Mouse (Mus musculus): ENCODE data around the gene Rif1. TPM values are rescaled to one million over a fixed set of nuclear protein-coding genes. Genes with fewer than 3 reads are reported as not detected.

The Rif1 gene
- polyA plus RNA-seq, 1 experiment from 2014 or later = 26.2 TPM

DNA sequence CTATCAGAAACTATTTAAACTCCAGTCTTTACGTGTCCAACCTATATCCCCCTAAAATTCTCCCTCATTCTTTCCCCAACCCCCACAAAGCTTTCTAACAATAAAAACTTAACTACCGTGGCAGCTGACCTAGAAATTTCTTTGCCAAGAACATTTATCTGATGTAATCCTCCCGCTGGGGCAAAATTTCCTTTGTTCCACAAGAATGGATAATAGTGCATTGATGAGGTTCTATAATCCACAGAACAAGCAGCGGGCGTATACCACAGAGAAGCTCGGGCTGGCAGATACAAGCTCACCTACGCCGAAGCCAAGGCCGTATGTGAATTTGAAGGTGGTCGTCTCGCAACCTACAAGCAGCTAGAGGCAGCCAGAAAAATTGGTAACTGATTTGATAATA lies 29.1 kb upstream of the Rif1 start:
- DNase-seq (ENCODE audit: low spot score) = no peak
- peaks cover 13% of the 10 kb centered on the region; the same call in 1 of the 2 replicates for H3K4me1 ChIP-seq (replicated peaks)
- H3K4me3 ChIP-seq = no peak overlapping the region
- H3K27ac ChIP-seq = no peak overlapping the region
- H3K27me3 ChIP-seq (ENCODE audit: insufficient read depth, poor library complexity, severe bottlenecking) = no peaks in the 10 kb centered on the region
- WGBS = 89% methylated on average over 11 of the region's 11 CpGs
- peaks cover 36% of the 10 kb centered on the region for H3K36me3 ChIP-seq
- no peaks in the 10 kb centered on the region for H3K9me3 ChIP-seq

DNA sequence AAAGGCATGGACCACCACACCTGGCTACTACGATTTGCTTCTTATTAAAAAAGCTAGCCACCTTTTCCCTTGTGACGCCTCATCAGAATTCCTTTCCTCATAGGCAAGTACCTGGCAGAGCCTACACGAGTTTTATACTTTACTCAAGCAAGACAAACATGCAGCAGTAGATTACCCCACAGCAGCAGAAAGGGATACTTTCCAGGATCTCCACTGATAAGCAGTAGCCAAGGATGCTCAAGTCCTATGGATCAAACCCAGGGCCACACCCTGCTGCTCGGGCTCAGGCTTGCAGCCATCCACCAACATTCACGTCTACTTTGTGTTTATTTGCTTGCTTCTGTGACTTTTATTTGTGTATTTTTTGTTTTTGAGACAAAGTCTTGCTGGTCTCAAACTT lies 26.6 kb upstream of the Rif1 start:
- Histone ChIP-seq H3K27me3 (ENCODE audit: insufficient read depth, poor library complexity, severe bottlenecking) (no peaks in the 10 kb centered on the region), H3K36me3 (peaks cover 49% of the 10 kb centered on the region), H3K9me3 (no peaks in the 10 kb centered on the region), H3K27ac (no peak overlapping the region), H3K4me3 (no peak overlapping the region), H3K4me1 (replicated peaks) (0 out of 2 replicates have a peak, but pooled peaks cover 3% of the 10 kb centered on the region)
- DNase-seq (ENCODE audit: low spot score) = no peak
- 88% methylated on average over 5 of the region's 5 CpGs for WGBS

DNA sequence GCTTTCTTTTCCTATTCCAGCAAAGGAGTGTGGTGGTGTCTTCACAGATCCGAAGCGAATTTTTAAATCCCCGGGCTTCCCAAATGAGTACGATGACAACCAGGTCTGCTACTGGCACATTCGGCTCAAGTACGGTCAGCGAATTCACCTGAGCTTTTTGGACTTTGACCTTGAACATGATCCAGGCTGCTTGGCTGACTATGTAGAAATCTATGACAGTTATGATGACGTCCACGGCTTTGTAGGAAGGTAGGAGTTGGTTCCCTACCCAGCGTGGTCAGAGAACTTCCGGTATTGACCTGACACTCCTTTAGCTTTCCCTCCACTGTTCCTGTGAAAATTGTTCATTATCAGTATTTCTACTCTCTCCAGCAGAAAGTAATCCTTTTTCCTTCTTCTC lies 21.8 kb upstream of the Rif1 start:
- no peak for DNase-seq (ENCODE audit: low spot score)
- WGBS = 94% methylated on average over 11 of the region's 11 CpGs
- Histone ChIP-seq H3K4me1 (replicated peaks) (peaks cover 6% of the 10 kb centered on the region; the same call in 1 of the 2 replicates), H3K27ac (no peak overlapping the region), H3K4me3 (no peak overlapping the region), H3K9me3 (no peaks in the 10 kb centered on the region), H3K36me3 (peaks cover 59% of the 10 kb centered on the region), H3K27me3 (ENCODE audit: insufficient read depth, poor library complexity, severe bottlenecking) (no peaks in the 10 kb centered on the region)

DNA sequence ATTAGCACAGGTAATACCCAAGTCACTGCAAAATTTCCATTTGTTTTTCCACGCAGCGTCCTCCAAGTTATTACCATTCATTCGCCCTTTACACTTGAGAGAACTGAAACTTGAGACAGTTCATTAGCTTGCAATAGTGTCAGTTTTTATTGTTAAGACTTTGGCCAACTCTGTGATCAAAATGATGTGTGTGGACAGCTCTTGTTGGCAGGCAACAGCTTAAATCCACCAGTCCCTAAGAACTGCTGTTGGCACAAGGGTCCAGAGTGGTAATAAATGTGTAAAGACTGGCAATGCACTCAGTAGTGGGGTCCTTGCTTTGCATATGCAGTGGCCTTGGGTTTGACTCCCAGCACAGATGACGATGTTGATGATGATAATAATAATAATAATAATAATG lies 20.3 kb upstream of the Rif1 start:
- peaks cover 52% of the 10 kb centered on the region for H3K36me3 ChIP-seq
- H3K4me1 ChIP-seq (replicated peaks) = peaks cover 6% of the 10 kb centered on the region; the same call in 1 of the 2 replicates
- H3K4me3 ChIP-seq = no peak overlapping the region
- H3K27me3 ChIP-seq (ENCODE audit: insufficient read depth, poor library complexity, severe bottlenecking) = no peaks in the 10 kb centered on the region
- DNase-seq (ENCODE audit: low spot score) = no peak
- no peak overlapping the region for H3K27ac ChIP-seq
- no peaks in the 10 kb centered on the region for H3K9me3 ChIP-seq
- whole genome bisulfite sequencing = 86% methylated on average over 4 of the region's 4 CpGs

DNA sequence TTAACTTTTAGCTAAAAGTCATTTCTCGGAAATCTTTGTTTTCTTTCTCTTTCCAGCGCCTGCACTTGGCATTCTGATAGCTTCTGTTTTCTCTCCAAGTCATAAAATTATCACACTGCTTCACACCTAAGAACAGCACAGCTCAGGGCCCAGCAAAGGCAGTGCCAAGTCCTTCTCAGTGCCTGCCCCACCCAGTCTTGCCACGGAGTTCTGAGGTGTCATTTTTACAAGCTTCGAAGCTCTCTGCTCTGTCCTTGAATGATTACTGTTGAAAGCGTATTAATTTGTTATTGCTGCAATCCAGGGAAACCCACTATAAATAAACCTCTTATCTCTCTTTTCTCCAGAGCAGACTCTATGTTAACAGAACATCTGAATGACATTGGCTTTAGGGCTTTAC lies 19.1 kb upstream of the Rif1 start:
- H3K4me1 ChIP-seq (replicated peaks) = peaks cover 6% of the 10 kb centered on the region; the same call in 1 of the 2 replicates
- WGBS = 66% methylated on average over 5 of the region's 5 CpGs
- no peaks in the 10 kb centered on the region for H3K9me3 ChIP-seq
- no peak for DNase-seq (ENCODE audit: low spot score)
- H3K27me3 ChIP-seq (ENCODE audit: insufficient read depth, poor library complexity, severe bottlenecking) = no peaks in the 10 kb centered on the region
- H3K4me3 ChIP-seq = no peak overlapping the region
- H3K27ac ChIP-seq = no peak overlapping the region
- H3K36me3 ChIP-seq = peaks cover 40% of the 10 kb centered on the region

DNA sequence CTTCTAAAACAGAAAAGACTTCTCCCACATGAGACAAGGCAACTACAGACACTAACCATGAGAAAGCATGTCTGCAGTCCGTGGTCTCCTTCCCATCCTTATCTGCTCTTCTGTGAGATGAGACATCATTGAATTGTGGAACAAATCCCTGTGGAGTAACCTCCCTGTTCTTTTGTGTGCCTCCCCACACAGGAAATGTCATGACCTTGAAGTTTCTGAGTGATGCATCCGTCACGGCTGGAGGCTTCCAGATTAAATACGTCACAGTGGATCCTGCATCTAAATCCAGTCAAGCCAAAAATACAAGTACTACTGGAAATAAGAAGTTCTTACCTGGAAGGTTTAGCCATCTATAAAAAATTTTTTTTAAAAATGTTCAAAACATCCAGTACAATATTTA lies 17.0 kb upstream of the Rif1 start:
- no peak overlapping the region for H3K4me3 ChIP-seq
- H3K9me3 ChIP-seq = no peaks in the 10 kb centered on the region
- H3K27me3 ChIP-seq (ENCODE audit: insufficient read depth, poor library complexity, severe bottlenecking) = no peaks in the 10 kb centered on the region
- WGBS = 25% methylated on average over 4 of the region's 4 CpGs
- peaks cover 6% of the 10 kb centered on the region; the same call in 1 of the 2 replicates for H3K4me1 ChIP-seq (replicated peaks)
- H3K27ac ChIP-seq = no peak overlapping the region
- DNase-seq (ENCODE audit: low spot score) = no peak
- peaks cover 32% of the 10 kb centered on the region for H3K36me3 ChIP-seq

DNA sequence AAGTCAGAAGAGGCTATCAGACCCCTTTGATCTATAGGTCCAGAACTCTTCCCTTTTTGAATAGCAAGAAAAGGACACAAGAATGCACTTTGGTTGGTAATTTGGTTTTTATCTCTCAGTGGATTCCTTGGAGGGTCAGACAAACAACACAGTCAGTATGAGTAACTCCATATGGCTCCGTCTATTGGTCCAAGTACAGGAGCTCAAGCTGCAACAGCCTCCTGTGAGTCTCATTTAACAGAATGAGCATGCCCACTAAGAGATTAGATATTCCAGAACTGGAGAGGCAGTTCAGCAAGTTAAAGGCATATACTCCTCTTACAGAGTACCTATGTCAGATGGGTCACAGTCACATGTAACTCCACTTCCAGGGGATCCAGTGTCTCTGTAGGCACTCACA lies 15.5 kb upstream of the Rif1 start:
- DNase-seq (ENCODE audit: low spot score) = no peak
- WGBS = 89% methylated on average over 1 of the region's 1 CpGs
- no peak overlapping the region for H3K4me3 ChIP-seq
- no peaks in the 10 kb centered on the region for H3K27me3 ChIP-seq (ENCODE audit: insufficient read depth, poor library complexity, severe bottlenecking)
- no peak overlapping the region for H3K27ac ChIP-seq
- no peaks in the 10 kb centered on the region for H3K9me3 ChIP-seq
- peaks cover 18% of the 10 kb centered on the region for H3K36me3 ChIP-seq
- H3K4me1 ChIP-seq (replicated peaks) = peaks cover 6% of the 10 kb centered on the region; the same call in 1 of the 2 replicates

DNA sequence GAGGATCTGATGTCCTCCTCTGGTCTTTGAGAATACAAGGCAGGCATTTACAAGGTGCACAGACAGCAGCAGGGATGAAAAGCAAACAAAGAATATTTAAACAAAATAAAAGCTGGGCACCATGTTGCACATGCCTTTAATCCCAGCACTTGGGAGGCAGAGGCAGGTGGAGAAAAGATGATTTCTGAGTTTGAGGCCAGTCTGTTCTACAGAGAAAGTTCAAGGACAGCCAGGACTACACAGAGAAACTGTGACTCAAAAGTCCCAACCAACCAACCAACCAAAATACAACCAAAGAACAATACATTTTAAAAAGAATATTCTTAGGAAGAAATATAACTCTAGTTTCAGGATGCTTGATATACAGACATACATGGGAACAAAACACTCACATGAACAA lies 15.0 kb upstream of the Rif1 start:
- H3K4me3 ChIP-seq = no peak overlapping the region
- H3K27ac ChIP-seq = no peak overlapping the region
- H3K27me3 ChIP-seq (ENCODE audit: insufficient read depth, poor library complexity, severe bottlenecking) = no peaks in the 10 kb centered on the region
- H3K9me3 ChIP-seq = no peaks in the 10 kb centered on the region
- DNase-seq (ENCODE audit: low spot score) = no peak
- peaks cover 6% of the 10 kb centered on the region; the same call in 1 of the 2 replicates for H3K4me1 ChIP-seq (replicated peaks)
- H3K36me3 ChIP-seq = peaks cover 13% of the 10 kb centered on the region

DNA sequence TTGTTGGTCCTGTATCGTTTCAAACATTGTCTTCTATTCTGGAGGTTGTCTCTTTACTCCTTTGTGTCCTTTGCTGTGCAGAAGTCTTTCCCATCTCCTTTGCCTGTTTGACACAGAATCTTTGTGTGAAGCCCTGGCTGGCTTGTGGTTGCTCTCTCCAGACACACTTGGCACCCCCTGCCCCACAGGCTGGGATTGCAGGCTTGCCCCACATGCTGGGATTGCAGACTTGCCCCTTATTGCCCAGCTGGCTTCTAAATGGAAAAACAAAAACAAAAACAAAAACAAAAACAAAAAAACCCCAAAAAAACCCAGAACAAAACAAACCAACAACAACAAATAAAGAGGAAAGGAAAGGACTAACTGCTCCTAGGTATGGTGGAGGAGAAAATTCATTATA lies 4.0 kb upstream of the Rif1 start:
- no peak overlapping the region for H3K4me3 ChIP-seq
- H3K36me3 ChIP-seq = no peaks in the 10 kb centered on the region
- peaks cover 17% of the 10 kb centered on the region for H3K4me1 ChIP-seq (replicated peaks)
- DNase-seq (ENCODE audit: low spot score) = no peak
- no peaks in the 10 kb centered on the region for H3K9me3 ChIP-seq
- H3K27ac ChIP-seq = no peak overlapping the region
- H3K27me3 ChIP-seq (ENCODE audit: insufficient read depth, poor library complexity, severe bottlenecking) = no peaks in the 10 kb centered on the region
- WGBS = 73% methylated on average over 1 of the region's 1 CpGs

DNA sequence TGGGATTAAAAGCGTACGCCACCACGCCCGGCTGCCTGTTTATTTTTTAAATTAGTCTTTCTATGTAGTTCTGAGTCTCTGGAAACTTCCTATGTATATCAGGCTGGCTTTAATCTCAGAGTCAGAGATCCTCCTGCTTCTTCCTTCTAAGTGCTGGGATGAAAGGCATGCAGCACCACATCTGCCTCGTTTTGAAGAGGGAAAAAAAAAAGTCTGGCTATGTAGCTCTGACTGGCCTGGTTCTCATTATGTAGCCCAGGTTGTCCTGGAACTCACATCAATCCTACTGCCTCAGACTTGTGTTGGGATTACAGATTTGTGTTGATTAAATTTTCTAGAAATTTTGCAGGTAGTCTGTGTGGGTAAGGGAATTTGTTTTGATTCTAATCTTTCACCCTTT lies 1.8 kb upstream of the Rif1 start:
- DNase-seq (ENCODE audit: low spot score) = no peak
- no peak overlapping the region for H3K4me3 ChIP-seq
- H3K27ac ChIP-seq = no peak overlapping the region
- WGBS = 85% methylated on average over 5 of the region's 5 CpGs
- H3K36me3 ChIP-seq = peaks cover 18% of the 10 kb centered on the region
- peaks cover 28% of the 10 kb centered on the region for H3K4me1 ChIP-seq (replicated peaks)
- H3K27me3 ChIP-seq (ENCODE audit: insufficient read depth, poor library complexity, severe bottlenecking) = no peaks in the 10 kb centered on the region
- no peaks in the 10 kb centered on the region for H3K9me3 ChIP-seq

DNA sequence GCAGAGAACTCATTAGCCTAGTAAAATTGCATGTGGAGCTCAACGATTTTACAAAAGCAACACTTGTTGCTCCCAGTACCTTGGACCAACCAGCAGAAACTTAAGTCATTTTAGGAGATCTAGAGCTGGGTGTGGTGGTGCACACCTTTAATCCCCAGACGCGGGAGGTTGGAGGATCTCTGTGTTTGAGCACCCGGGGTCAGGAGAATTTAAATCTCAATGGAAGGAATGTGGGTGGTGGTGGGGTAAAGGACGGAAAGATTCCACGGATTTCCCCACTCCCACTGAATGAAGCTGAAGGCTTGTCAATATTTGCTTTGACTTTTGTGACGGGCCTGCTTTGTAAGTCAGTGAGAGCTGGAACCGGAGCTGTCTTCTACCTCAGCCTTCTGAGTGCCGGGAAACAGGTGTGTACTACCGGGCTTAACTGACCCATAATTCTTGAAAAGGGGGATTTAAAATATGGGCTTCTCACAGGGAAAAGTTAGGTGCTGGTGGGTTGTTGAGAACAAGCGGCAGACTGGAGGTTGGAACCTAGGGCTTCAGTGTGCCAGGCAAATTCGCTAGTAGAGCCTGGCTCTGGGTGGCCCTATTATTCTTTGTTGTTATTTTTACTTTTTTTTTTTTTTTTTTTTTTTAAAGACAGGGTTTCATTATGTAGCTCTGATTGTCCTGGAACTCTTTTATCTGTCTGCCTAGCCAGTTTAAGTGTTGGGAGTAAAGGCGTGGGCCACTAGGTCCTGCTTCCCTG lies 1.2 kb upstream of the Rif1 start:
- Histone ChIP-seq H3K27me3 (ENCODE audit: insufficient read depth, poor library complexity, severe bottlenecking) (no peaks in the 10 kb centered on the region), H3K4me1 (replicated peaks) (peaks cover 28% of the 10 kb centered on the region), H3K9me3 (no peaks in the 10 kb centered on the region), H3K4me3 (peak overlapping the region; percentile 99), H3K36me3 (peaks cover 24% of the 10 kb centered on the region), H3K27ac (peak overlapping the region; percentile 98)
- WGBS = 22% methylated on average over 13 of the region's 13 CpGs
- DNase-seq (ENCODE audit: low spot score) = peak; percentile 10

DNA sequence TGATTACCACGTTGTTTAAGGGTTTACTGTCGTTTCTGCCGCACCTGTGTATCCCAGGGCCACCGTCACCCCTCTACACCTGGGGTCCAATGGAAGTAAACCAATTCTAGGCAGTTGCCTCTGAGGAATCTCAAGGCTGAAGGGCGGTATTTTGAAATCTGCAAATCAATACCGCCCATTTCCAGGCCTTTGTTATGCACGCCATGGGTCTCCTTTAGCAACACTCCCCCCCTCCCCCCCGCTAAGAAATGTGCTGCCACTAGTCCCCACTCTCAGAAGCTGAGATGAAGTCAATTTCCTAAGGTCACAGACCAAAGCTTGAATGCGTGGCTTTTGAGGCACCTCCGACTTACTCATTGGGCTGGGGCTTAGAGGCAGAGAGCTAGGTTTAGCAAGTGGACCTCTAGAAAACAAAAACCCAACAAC lies 554 bp upstream of the Rif1 start:
- no peaks in the 10 kb centered on the region for H3K9me3 ChIP-seq
- peak overlapping the region; percentile 99 for H3K4me3 ChIP-seq
- H3K4me1 ChIP-seq (replicated peaks) = peaks cover 28% of the 10 kb centered on the region
- peak; percentile 62 for DNase-seq (ENCODE audit: low spot score)
- 2% methylated on average over 10 of the region's 10 CpGs for WGBS
- H3K27ac ChIP-seq = peak overlapping the region; percentile 98
- H3K36me3 ChIP-seq = peaks cover 30% of the 10 kb centered on the region
- no peaks in the 10 kb centered on the region for H3K27me3 ChIP-seq (ENCODE audit: insufficient read depth, poor library complexity, severe bottlenecking)

DNA sequence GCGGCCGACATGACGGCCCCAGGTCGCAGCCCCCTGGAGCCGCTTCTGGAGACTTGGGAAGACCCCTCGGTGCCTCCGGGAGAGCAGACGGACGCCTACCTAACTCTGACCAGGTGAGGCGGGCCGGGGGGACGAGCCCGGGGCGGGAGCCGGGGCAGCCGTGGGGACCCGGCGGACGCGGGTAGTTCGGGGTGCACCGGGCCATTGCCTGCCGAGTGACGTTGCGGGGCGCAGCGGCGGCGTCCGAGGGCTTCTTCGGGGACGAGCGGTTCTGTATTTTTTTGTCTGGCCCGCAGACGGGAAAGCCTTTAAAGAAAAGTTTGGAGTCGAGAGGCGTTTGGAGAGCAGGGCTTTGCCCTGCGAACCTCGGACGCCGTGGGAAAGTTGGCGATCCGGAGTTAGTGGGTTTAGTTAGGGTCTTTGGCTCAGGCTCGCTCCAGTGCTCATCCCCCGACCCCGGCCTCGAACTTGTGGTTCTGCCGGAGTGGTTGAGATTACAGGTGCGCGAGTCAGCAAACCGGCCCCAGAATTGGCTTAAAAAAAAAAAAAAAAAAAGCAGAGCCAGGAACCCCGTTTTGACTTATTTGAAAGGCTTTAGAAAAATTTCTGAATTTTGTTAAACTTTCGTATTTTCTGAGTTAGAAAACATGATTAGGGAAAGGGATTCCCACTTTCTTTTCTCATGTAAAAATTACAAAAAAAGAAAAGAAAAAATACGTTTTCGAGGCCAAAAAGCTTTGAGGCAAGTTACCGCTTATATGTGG lies 691 bp downstream of the Rif1 start:
- H3K9me3 ChIP-seq = no peaks in the 10 kb centered on the region
- peaks cover 43% of the 10 kb centered on the region for H3K36me3 ChIP-seq
- 1% methylated on average over 56 of the region's 56 CpGs for WGBS
- peak overlapping the region; percentile 99 for H3K4me3 ChIP-seq
- H3K27me3 ChIP-seq (ENCODE audit: insufficient read depth, poor library complexity, severe bottlenecking) = no peaks in the 10 kb centered on the region
- H3K27ac ChIP-seq = peak overlapping the region; percentile 98
- peaks cover 28% of the 10 kb centered on the region for H3K4me1 ChIP-seq (replicated peaks)
- no peak for DNase-seq (ENCODE audit: low spot score)

Measured in hindbrain, embryonic 10.5 days (tissue).